ENCODE assay signal across 8 mouse cellular contexts in the genomic region with DNA sequence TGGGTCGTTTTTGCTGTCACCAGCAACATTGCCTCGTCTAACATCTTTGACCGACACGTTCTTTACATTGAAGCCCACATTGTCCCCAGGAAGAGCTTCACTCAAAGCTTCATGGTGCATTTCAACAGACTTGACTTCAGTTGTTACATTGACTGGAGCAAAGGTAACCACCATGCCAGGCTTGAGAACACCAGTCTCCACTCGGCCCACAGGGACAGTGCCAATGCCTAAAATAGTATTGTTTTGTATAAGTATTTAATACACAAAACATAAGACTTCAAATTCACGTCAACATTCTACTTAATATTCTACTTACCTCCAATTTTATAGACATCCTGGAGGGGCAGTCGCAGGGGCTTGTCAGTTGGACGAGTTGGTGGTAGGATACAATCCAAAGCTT. TPM values are rescaled to one million over a fixed set of nuclear protein-coding genes. Genes with fewer than 3 reads are reported as not detected.
DNase-seq lines count a peak whose midpoint lies in the region; ATAC-seq and TF ChIP-seq lines count a peak whose summit lies in the region.
"Not testable (repeated sequence)": the region's sequence is repeated elsewhere in the genome, so short reads cannot be mapped to it uniquely, and the experiment has no call there.

No protein-coding gene starts in this region.

- not testable (repeated sequence) for ATAC-seq in embryonic facial prominence, embryonic 14.5 days (ENCODE audit: low read depth); hindbrain, embryonic 12.5 days (ENCODE audit: low FRiP score); kidney, embryonic 15.5 days (replicated peaks; ENCODE audit: low FRiP score); liver, embryonic 12.5 days; midbrain, embryonic 12.5 days (ENCODE audit: low FRiP score, low read depth); neural tube, embryonic 15.5 days (ENCODE audit: low FRiP score)

- H3K9ac ChIP-seq in embryonic facial prominence, embryonic 14.5 days (ENCODE audit: low read depth, low read length) = peak overlapping the region; percentile 100
- peak overlapping the region; percentile 49 for H3K9ac ChIP-seq in hindbrain, embryonic 12.5 days
- peak overlapping the region; percentile 46 for H3K9ac ChIP-seq in kidney, embryonic 15.5 days
- peak overlapping the region; percentile 98 for H3K9ac ChIP-seq in liver, embryonic 12.5 days
- H3K9ac ChIP-seq in midbrain, embryonic 12.5 days (replicated peaks) = peak overlapping the region; percentile 51
- H3K9ac ChIP-seq in neural tube, embryonic 15.5 days (replicated peaks) = peak overlapping the region; percentile 26; the same call in 1 of the 2 replicates

- DNase-seq in embryonic facial prominence, embryonic 14.5 days (ENCODE audit: low spot score); gastrocnemius, adult 2 months: not testable (repeated sequence)

- 27% methylated on average over 8 of the region's 8 CpGs for WGBS in embryonic facial prominence, embryonic 14.5 days
- WGBS in hindbrain, embryonic 12.5 days = 33% methylated on average over 8 of the region's 8 CpGs
- 22% methylated on average over 8 of the region's 8 CpGs for WGBS in kidney, embryonic 15.5 days
- WGBS in liver, embryonic 12.5 days (ENCODE audit: insufficient replicate concordance) = 18% methylated on average over 8 of the region's 8 CpGs
- 29% methylated on average over 8 of the region's 8 CpGs for WGBS in midbrain, embryonic 12.5 days
- 30% methylated on average over 8 of the region's 8 CpGs for WGBS in neural tube, embryonic 15.5 days

- H3K4me2 ChIP-seq in embryonic facial prominence, embryonic 14.5 days (ENCODE audit: low read depth, low read length) = peak overlapping the region; percentile 63
- H3K4me2 ChIP-seq in hindbrain, embryonic 12.5 days (replicated peaks) = peak overlapping the region; percentile 67
- peak overlapping the region; percentile 64 for H3K4me2 ChIP-seq in kidney, embryonic 15.5 days
- peak overlapping the region; percentile 76 for H3K4me2 ChIP-seq in liver, embryonic 12.5 days
- peak overlapping the region; percentile 71 for H3K4me2 ChIP-seq in midbrain, embryonic 12.5 days (replicated peaks)
- H3K4me2 ChIP-seq in neural tube, embryonic 15.5 days = peak overlapping the region; percentile 69

- peaks cover 16% of the 10 kb centered on the region for H3K4me1 ChIP-seq in E14TG2a.4 (replicated peaks; ENCODE audit: low read depth, low read length)
- not testable (repeated sequence) for H3K4me1 ChIP-seq in embryonic facial prominence, embryonic 14.5 days (ENCODE audit: control insufficient read depth, insufficient read depth, low read length)
- H3K4me1 ChIP-seq in hindbrain, embryonic 12.5 days = peaks cover 19% of the 10 kb centered on the region
- H3K4me1 ChIP-seq in kidney, embryonic 15.5 days = peaks cover 11% of the 10 kb centered on the region
- H3K4me1 ChIP-seq in liver, embryonic 12.5 days = peaks cover 31% of the 10 kb centered on the region
- H3K4me1 ChIP-seq in midbrain, embryonic 12.5 days = peaks cover 22% of the 10 kb centered on the region
- peaks cover 41% of the 10 kb centered on the region for H3K4me1 ChIP-seq in neural tube, embryonic 15.5 days

- intact Hi-C loops in gastrocnemius, adult 2 months (cut with DNase I) = not testable (repeated sequence)

- H3K27ac ChIP-seq in embryonic facial prominence, embryonic 14.5 days (replicated peaks; ENCODE audit: low read depth, low read length) = 0 out of 2 replicates have a peak overlapping the region, but pooled peaks have one; percentile 21
- H3K27ac ChIP-seq in gastrocnemius, adult 2 months; hindbrain, embryonic 12.5 days; midbrain, embryonic 12.5 days (replicated peaks); neural tube, embryonic 15.5 days (replicated peaks): not testable (repeated sequence)
- H3K27ac ChIP-seq in kidney, embryonic 15.5 days = 0 out of 2 replicates have a peak overlapping the region, but pooled peaks have one; percentile 23
- H3K27ac ChIP-seq in liver, embryonic 12.5 days = peak overlapping the region; percentile 97

- H3K4me3 ChIP-seq in E14TG2a.4 (replicated peaks; ENCODE audit: low read length) = peak overlapping the region; percentile 96
- H3K4me3 ChIP-seq in embryonic facial prominence, embryonic 14.5 days (ENCODE audit: low read depth, low read length) = peak overlapping the region; percentile 98
- peak overlapping the region; percentile 40 for H3K4me3 ChIP-seq in gastrocnemius, adult 2 months
- H3K4me3 ChIP-seq in hindbrain, embryonic 12.5 days = peak overlapping the region; percentile 16; the same call in 1 of the 2 replicates
- H3K4me3 ChIP-seq in kidney, embryonic 15.5 days (replicated peaks) = peak overlapping the region; percentile 87
- peak overlapping the region; percentile 82 for H3K4me3 ChIP-seq in liver, embryonic 12.5 days
- peak overlapping the region; percentile 28 for H3K4me3 ChIP-seq in midbrain, embryonic 12.5 days
- H3K4me3 ChIP-seq in neural tube, embryonic 15.5 days (replicated peaks) = peak overlapping the region; percentile 66

- H3K36me3 ChIP-seq in E14TG2a.4 (ENCODE audit: insufficient read depth, low read length) = peaks cover 65% of the 10 kb centered on the region
- H3K36me3 ChIP-seq in embryonic facial prominence, embryonic 14.5 days (ENCODE audit: control insufficient read depth, insufficient read depth, low read length) = peaks cover 54% of the 10 kb centered on the region
- H3K36me3 ChIP-seq in hindbrain, embryonic 12.5 days = peaks cover 37% of the 10 kb centered on the region
- H3K36me3 ChIP-seq in kidney, embryonic 15.5 days = peaks cover 50% of the 10 kb centered on the region
- peaks cover 62% of the 10 kb centered on the region for H3K36me3 ChIP-seq in liver, embryonic 12.5 days
- H3K36me3 ChIP-seq in midbrain, embryonic 12.5 days = peaks cover 40% of the 10 kb centered on the region
- H3K36me3 ChIP-seq in neural tube, embryonic 15.5 days = peaks cover 28% of the 10 kb centered on the region

- not testable (repeated sequence) for H3K27me3 ChIP-seq in E14TG2a.4 (ENCODE audit: insufficient read depth, low read length); embryonic facial prominence, embryonic 14.5 days (replicated peaks; ENCODE audit: control insufficient read depth, insufficient read depth, low read length); hindbrain, embryonic 12.5 days; kidney, embryonic 15.5 days; liver, embryonic 12.5 days (replicated peaks); midbrain, embryonic 12.5 days; neural tube, embryonic 15.5 days (replicated peaks)

- not testable (repeated sequence) for TF ChIP-seq CTCF in E14TG2a.4 (conservative IDR thresholded peaks at IDR 0.05; ENCODE audit: low read length); gastrocnemius, adult 2 months (IDR thresholded peaks at IDR 0.05)

- H3K9me3 ChIP-seq in E14TG2a.4 (ENCODE audit: low read length); embryonic facial prominence, embryonic 14.5 days (ENCODE audit: control insufficient read depth, low read length); hindbrain, embryonic 12.5 days (replicated peaks); kidney, embryonic 15.5 days (replicated peaks); liver, embryonic 12.5 days (replicated peaks); midbrain, embryonic 12.5 days; neural tube, embryonic 15.5 days (replicated peaks): not testable (repeated sequence)

RNA-seq across cellular contexts. Expression of gene Eef1a1, which starts 9.6 kb away (rescaled TPM):
- 5,674 and 6,022 TPM in 2 replicates for polyA plus RNA-seq in embryonic facial prominence, embryonic 14.5 days (2014; fragmentation: Nextera tagmentation; extraction: Ambion mirVana)
- 100 to 1,000 TPM; 390 to 557 TPM for total RNA-seq in gastrocnemius, adult 2 months (2021)
- polyA plus RNA-seq in hindbrain, embryonic 12.5 days (2016; fragmentation: Nextera tagmentation; extraction: Ambion mirVana) = 3,262 and 3,359 TPM in 2 replicates
- polyA plus RNA-seq in kidney, embryonic 15.5 days (2015; fragmentation: Nextera tagmentation; extraction: Ambion mirVana) = 4,779 and 4,974 TPM in 2 replicates
- 2,705 and 2,706 TPM in 2 replicates for polyA plus RNA-seq in liver, embryonic 12.5 days (2016; fragmentation: Nextera tagmentation; extraction: Ambion mirVana)
- 3,350 and 3,406 TPM in 2 replicates for polyA plus RNA-seq in midbrain, embryonic 12.5 days (2016; fragmentation: Nextera tagmentation; extraction: Ambion mirVana)
- polyA plus RNA-seq in neural tube, embryonic 15.5 days (2015; fragmentation: Nextera tagmentation; extraction: Ambion mirVana) = 2,707 and 3,339 TPM in 2 replicates

RNA-seq across cellular contexts. Expression of gene Gm17324, which starts 30.7 kb away (rescaled TPM):
- polyA plus RNA-seq in embryonic facial prominence, embryonic 14.5 days (2014; fragmentation: Nextera tagmentation; extraction: Ambion mirVana) = 0.71 TPM in 1 of 2 replicates, not detected in the other
- total RNA-seq in gastrocnemius, adult 2 months (2021) = not detected
- polyA plus RNA-seq in hindbrain, embryonic 12.5 days (2016; fragmentation: Nextera tagmentation; extraction: Ambion mirVana) = 0.84 and 1.3 TPM in 2 replicates
- polyA plus RNA-seq in kidney, embryonic 15.5 days (2015; fragmentation: Nextera tagmentation; extraction: Ambion mirVana) = 0.55 and 1.4 TPM in 2 replicates
- 1.0 and 1.1 TPM in 2 replicates for polyA plus RNA-seq in liver, embryonic 12.5 days (2016; fragmentation: Nextera tagmentation; extraction: Ambion mirVana)
- polyA plus RNA-seq in midbrain, embryonic 12.5 days (2016; fragmentation: Nextera tagmentation; extraction: Ambion mirVana) = 0.98 and 1.2 TPM in 2 replicates
- 2.6 and 3.0 TPM in 2 replicates for polyA plus RNA-seq in neural tube, embryonic 15.5 days (2015; fragmentation: Nextera tagmentation; extraction: Ambion mirVana)

RNA-seq across cellular contexts. Expression of gene Mto1, which starts 31.3 kb away (rescaled TPM):
- 21.4 and 22.1 TPM in 2 replicates for polyA plus RNA-seq in embryonic facial prominence, embryonic 14.5 days (2014; fragmentation: Nextera tagmentation; extraction: Ambion mirVana)
- 10 to 100 TPM; 19.8 to 22.0 TPM for total RNA-seq in gastrocnemius, adult 2 months (2021)
- 23.2 and 26.9 TPM in 2 replicates for polyA plus RNA-seq in hindbrain, embryonic 12.5 days (2016; fragmentation: Nextera tagmentation; extraction: Ambion mirVana)
- 26.7 and 27.9 TPM in 2 replicates for polyA plus RNA-seq in kidney, embryonic 15.5 days (2015; fragmentation: Nextera tagmentation; extraction: Ambion mirVana)
- 29.3 and 33.3 TPM in 2 replicates for polyA plus RNA-seq in liver, embryonic 12.5 days (2016; fragmentation: Nextera tagmentation; extraction: Ambion mirVana)
- polyA plus RNA-seq in midbrain, embryonic 12.5 days (2016; fragmentation: Nextera tagmentation; extraction: Ambion mirVana) = 23.6 and 25.7 TPM in 2 replicates
- 30.0 and 30.1 TPM in 2 replicates for polyA plus RNA-seq in neural tube, embryonic 15.5 days (2015; fragmentation: Nextera tagmentation; extraction: Ambion mirVana)

RNA-seq across cellular contexts. Expression of gene Cgas, which starts 36.3 kb away (rescaled TPM):
- polyA plus RNA-seq in embryonic facial prominence, embryonic 14.5 days (2014; fragmentation: Nextera tagmentation; extraction: Ambion mirVana) = 2.8 TPM in 2 replicates
- total RNA-seq in gastrocnemius, adult 2 months (2021) = under 1 TPM; 0.08 to 0.11 TPM
- 0.76 and 0.90 TPM in 2 replicates for polyA plus RNA-seq in hindbrain, embryonic 12.5 days (2016; fragmentation: Nextera tagmentation; extraction: Ambion mirVana)
- polyA plus RNA-seq in kidney, embryonic 15.5 days (2015; fragmentation: Nextera tagmentation; extraction: Ambion mirVana) = 2.1 and 2.8 TPM in 2 replicates
- polyA plus RNA-seq in liver, embryonic 12.5 days (2016; fragmentation: Nextera tagmentation; extraction: Ambion mirVana) = 1.4 and 1.5 TPM in 2 replicates
- 0.39 and 0.77 TPM in 2 replicates for polyA plus RNA-seq in midbrain, embryonic 12.5 days (2016; fragmentation: Nextera tagmentation; extraction: Ambion mirVana)
- polyA plus RNA-seq in neural tube, embryonic 15.5 days (2015; fragmentation: Nextera tagmentation; extraction: Ambion mirVana) = 0.86 and 1.4 TPM in 2 replicates

Comparison
In these comparisons a context has a peak if more than half of its experiments do, and no peak if none do; other contexts are left out.
1. H3K4me3 ChIP-seq: peak in every context shown above with its lines; median percentile 98 in embryonic facial prominence, embryonic 14.5 days; 96 in E14TG2a.4; 87 in kidney, embryonic 15.5 days; 82 in liver, embryonic 12.5 days; 66 in neural tube, embryonic 15.5 days; 40 in gastrocnemius, adult 2 months; 28 in midbrain, embryonic 12.5 days; 16 in hindbrain, embryonic 12.5 days.
2. H3K9ac ChIP-seq: peak in every context shown above with its lines; median percentile 100 in embryonic facial prominence, embryonic 14.5 days; 98 in liver, embryonic 12.5 days; 51 in midbrain, embryonic 12.5 days; 49 in hindbrain, embryonic 12.5 days; 46 in kidney, embryonic 15.5 days; 26 in neural tube, embryonic 15.5 days.